Mouse (Mus musculus) liver, embryonic 11.5 days (tissue): ENCODE results near the gene Rap1a. TPM values are rescaled to one million over a fixed set of nuclear protein-coding genes. Genes with fewer than 3 reads are reported as not detected.

Experiments
- ATAC-seq: fragments of 200-750 bp; cut with Nextera tagmentation; replicated peaks from 2 replicates; pipeline ENCODE4 v1.8.0; 2017; ENCODE audit warnings: moderate number of reproducible peaks, mild to moderate bottlenecking, moderate TSS enrichment, moderate library complexity; ENCODE audit not compliant: low FRiP score
- DNase-seq: peaks from one replicate; pipeline ENCODE4 v3.0.0-alpha.2; 2017; ENCODE audit warnings: low spot score
- H3K27ac ChIP-seq: fragments of 300-500 bp; sonication (generic); 2 replicates; pipeline ENCODE4 v1.5.1; 2014; ENCODE audit warnings: mild to moderate bottlenecking, low read depth, low read length, control low read depth
- H3K27me3 ChIP-seq: fragments of 300-500 bp; sonication (generic); replicated peaks from 2 replicates; pipeline ENCODE4 v1.6.1; 2014; ENCODE audit warnings: low read length, mixed read lengths; ENCODE audit not compliant: control insufficient read depth, insufficient read depth
- H3K36me3 ChIP-seq: fragments of 300-500 bp; sonication (generic); 2 replicates; pipeline ENCODE4 v1.6.1; 2014; ENCODE audit warnings: mild to moderate bottlenecking, low read length, moderate library complexity, mixed read lengths; ENCODE audit not compliant: control insufficient read depth, insufficient read depth
- H3K4me1 ChIP-seq: fragments of 300-500 bp; sonication (generic); replicated peaks from 2 replicates; pipeline ENCODE4 v1.6.1; 2014; ENCODE audit warnings: low read length, mixed read lengths; ENCODE audit not compliant: control insufficient read depth, insufficient read depth
- H3K4me2 ChIP-seq: fragments of 300-500 bp; sonication (generic); 2 replicates; pipeline ENCODE4 v1.6.1; 2014; ENCODE audit warnings: mild to moderate bottlenecking, control low read depth, moderate library complexity
- H3K4me3 ChIP-seq: fragments of 300-500 bp; sonication (generic); 2 replicates; pipeline ENCODE4 v1.5.1; 2014; ENCODE audit warnings: low read depth, low read length, control low read depth
- H3K9ac ChIP-seq: fragments of 300-500 bp; sonication (generic); 2 replicates; pipeline ENCODE4 v1.6.1; 2014; ENCODE audit warnings: low read depth, low read length, control low read depth
- H3K9me3 ChIP-seq: fragments of 300-500 bp; sonication (generic); 2 replicates; pipeline ENCODE4 v1.6.1; 2016; ENCODE audit warnings: low read length, inconsistent platforms, mixed read lengths; ENCODE audit not compliant: control insufficient read depth
- WGBS: fragments of 180-500 bp; shearing (Covaris S2); extraction: QIAGEN DNeasy Blood & Tissue Kit; methylation state at CpG from one replicate; pipeline ENCODE4 v1.1.7; 2014; 5-methylcytosine and 5-hydroxymethylcytosine counted together
- polyA plus RNA-seq: library from polyadenylated mRNA; unstranded; fragments of >200 nt; fragmentation: Nextera tagmentation; extraction: Ambion mirVana; gene quantifications from 2 replicates; pipeline ENCODE4 v1.2.1, GENCODE M21; 2014

Gene Rap1a
- polyA plus RNA-seq, 1 experiment from 2014 or later = 114 TPM

DNA sequence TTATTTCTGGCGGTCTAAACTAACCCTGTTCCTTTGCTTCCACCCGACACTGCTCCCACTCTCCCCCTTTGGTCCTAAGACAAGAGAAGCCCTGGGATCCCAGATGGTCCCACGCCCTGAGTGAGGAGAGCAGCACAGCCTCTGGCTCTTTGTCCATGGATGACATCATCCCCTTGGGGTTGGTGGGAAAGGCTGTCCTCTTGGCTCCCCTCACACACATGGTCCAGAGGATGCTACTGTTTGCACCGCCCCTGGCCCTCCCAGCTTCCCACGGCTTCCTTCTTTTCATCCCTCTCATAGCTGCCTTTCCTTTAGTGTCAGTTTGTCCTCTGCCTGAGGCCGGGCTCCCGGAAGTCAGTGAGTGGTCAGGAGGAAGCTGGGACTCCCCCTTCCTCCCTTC lies 89.4 kb downstream of the Rap1a start:
- Histone ChIP-seq H3K4me2 (no peak overlapping the region), H3K27me3 (peaks cover 8% of the 10 kb centered on the region), H3K9ac (no peak overlapping the region), H3K27ac (no peak overlapping the region), H3K9me3 (no peaks in the 10 kb centered on the region), H3K4me3 (no peak overlapping the region), H3K4me1 (no peaks in the 10 kb centered on the region), H3K36me3 (no peaks in the 10 kb centered on the region)
- WGBS = 60% methylated on average over 7 of the region's 7 CpGs
- ATAC-seq (no peak; the same call in 1 of the 2 replicates), DNase-seq (peak; percentile 28)

DNA sequence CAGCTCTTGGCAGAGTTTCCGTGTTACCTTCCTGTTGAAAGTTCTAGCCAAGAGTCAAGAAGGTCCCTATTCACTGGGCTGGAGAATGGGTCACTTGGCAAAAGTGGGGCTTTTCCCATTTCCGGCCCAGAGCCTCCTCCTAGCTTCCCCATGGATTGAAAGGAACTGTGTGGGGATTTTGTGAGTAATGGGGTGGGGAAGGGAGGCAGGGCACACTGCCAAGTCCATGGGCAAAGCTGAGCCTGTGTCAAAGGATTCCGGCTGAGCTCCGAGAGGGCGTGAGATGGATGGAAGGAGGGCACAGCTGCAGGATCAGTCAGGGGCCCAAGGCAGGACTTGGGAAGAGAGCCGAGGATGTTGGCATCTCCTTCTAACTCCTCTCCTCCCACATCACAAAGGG lies 90.9 kb downstream of the Rap1a start:
- Histone ChIP-seq H3K27me3 (peaks cover 14% of the 10 kb centered on the region), H3K4me1 (peaks cover 2% of the 10 kb centered on the region; the same call in 1 of the 2 replicates), H3K9me3 (no peaks in the 10 kb centered on the region), H3K4me3 (no peak overlapping the region), H3K4me2 (no peak overlapping the region), H3K9ac (no peak overlapping the region), H3K36me3 (no peaks in the 10 kb centered on the region), H3K27ac (no peak overlapping the region)
- DNase-seq (no peak), ATAC-seq (no peak)
- 70% methylated on average over 6 of the region's 6 CpGs for WGBS

DNA sequence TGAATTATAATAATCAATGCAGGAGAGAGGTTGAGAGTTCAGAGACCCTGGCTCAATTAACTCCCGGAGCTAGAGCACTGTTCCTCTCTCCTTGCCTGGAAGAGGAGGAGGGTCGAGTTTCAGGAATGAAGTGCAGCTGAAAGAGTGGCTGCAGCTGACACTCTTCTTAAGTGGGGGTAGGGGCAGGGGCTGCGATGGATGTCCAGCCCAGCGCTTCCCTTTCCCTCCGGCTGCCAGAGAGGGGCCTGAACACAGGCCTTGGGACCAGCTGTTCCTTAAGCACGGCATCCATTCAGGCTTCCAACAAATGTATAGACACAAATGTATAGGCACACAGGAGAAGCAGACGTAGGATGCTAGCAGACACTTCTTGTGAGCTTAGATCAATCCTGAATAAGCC lies 93.5 kb downstream of the Rap1a start:
- Histone ChIP-seq H3K9me3 (no peaks in the 10 kb centered on the region), H3K4me2 (no peak overlapping the region), H3K27ac (no peak overlapping the region), H3K36me3 (no peaks in the 10 kb centered on the region), H3K9ac (no peak overlapping the region), H3K4me1 (peaks cover 20% of the 10 kb centered on the region), H3K4me3 (no peak overlapping the region), H3K27me3 (peaks cover 17% of the 10 kb centered on the region)
- DNase-seq (peak; percentile 29), ATAC-seq (no peak)
- WGBS = 49% methylated on average over 7 of the region's 7 CpGs

DNA sequence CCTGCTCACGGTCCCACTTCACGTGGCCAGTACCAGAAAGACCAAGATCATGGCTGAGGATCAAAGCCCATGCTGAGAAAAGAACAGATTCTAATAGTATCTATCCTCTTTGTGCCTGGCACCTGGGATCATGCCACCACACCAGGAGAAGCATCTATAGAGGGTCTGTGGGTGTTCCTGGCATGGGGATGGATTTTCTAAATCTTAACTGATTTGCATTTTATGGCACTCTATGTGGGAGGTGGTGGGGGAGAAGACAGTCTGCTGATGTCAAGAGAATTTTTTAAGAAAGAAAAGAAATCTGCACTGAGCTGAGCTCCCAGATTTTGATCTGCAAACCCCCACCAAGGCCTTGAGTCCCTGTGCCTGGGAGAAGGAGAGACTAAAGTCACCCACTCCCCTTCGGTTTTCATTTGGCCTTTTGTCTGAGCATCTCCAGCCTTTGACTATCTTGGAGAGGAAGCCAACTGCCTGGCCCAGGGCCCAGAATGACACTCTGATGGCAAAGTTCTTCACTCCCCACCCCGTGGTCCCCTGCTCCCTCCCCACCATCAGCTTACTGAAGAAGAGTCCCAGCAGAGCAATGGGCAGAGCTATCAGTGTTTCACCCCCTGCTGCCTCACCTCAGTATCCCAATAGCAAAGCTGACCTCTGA lies 94.6 kb downstream of the Rap1a start:
- Histone ChIP-seq H3K4me2 (no peak overlapping the region), H3K27me3 (peaks cover 17% of the 10 kb centered on the region), H3K36me3 (no peaks in the 10 kb centered on the region), H3K27ac (no peak overlapping the region), H3K4me1 (peaks cover 27% of the 10 kb centered on the region), H3K9ac (no peak overlapping the region), H3K4me3 (no peak overlapping the region), H3K9me3 (no peaks in the 10 kb centered on the region)
- DNase-seq (peak; percentile 15), ATAC-seq (no peak)
- 50% methylated on average over 4 of the region's 4 CpGs for WGBS

DNA sequence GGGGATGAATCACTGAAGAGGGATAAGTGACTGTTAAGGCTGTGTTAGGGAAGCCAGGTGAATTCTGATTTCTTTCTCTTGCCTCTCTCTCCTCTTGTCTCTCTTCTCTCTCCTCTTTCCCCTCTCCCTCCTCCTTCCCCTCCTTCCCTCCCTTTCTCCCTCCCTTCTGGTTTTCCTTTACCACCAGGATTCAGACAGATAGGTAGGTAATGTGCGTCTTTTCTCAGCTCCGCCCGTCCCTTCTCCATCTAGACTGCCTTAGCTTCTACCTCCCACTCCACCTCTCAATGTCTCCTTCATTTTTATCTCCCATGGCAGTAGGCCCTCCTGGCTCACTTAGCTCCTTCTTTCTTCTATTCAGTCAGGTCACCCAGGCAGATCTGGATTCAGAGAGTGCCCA lies 95.6 kb downstream of the Rap1a start:
- 31% methylated on average over 3 of the region's 3 CpGs for WGBS
- peaks cover 30% of the 10 kb centered on the region for H3K4me1 ChIP-seq
- H3K27me3 ChIP-seq = peaks cover 17% of the 10 kb centered on the region

DNA sequence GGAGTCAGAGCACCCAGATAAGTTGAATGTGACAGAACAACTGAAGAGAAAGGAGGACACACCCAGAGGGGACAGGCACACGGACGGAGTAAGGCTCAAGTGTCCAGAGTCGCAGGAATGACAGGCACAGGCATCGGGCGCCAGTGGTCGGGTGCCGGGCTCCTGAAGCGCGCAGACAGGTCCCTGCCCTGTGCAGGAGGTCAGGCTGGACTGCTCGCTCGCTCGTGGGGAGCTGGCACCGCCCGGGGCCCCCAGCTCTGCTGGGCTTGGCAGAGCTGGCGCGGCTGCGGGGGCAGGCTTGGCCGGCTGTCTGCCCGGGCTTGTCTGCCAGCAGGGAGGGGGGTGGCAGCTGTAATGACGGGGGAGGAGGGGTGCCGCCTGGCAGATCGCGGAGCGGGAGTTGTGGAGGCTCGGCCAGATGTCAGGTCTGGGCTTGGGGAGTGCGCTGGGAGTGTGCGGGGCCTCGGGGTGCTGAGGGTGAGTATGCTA lies 96.0 kb downstream of the Rap1a start:
- Histone ChIP-seq H3K36me3 (no peaks in the 10 kb centered on the region), H3K4me1 (peaks cover 33% of the 10 kb centered on the region), H3K9ac (peak overlapping the region; percentile 61), H3K4me2 (peak overlapping the region; percentile 100), H3K27me3 (peaks cover 17% of the 10 kb centered on the region), H3K27ac (no peak overlapping the region), H3K4me3 (peak overlapping the region; percentile 61), H3K9me3 (no peaks in the 10 kb centered on the region)
- ATAC-seq (peak; percentile 30), DNase-seq (peak; percentile 56)
- WGBS = 0% methylated on average over 28 of the region's 28 CpGs

More for the DNA sequence above, 95.6 kb downstream of the Rap1a start:
- H3K36me3 ChIP-seq = no peaks in the 10 kb centered on the region
- H3K4me3 ChIP-seq = peak overlapping the region; percentile 61
- H3K9me3 ChIP-seq = no peaks in the 10 kb centered on the region
- H3K9ac ChIP-seq = peak overlapping the region; percentile 61
- ATAC-seq (no peak), DNase-seq (peak; percentile 31)
- no peak overlapping the region for H3K27ac ChIP-seq
- peak overlapping the region; percentile 100 for H3K4me2 ChIP-seq

DNA sequence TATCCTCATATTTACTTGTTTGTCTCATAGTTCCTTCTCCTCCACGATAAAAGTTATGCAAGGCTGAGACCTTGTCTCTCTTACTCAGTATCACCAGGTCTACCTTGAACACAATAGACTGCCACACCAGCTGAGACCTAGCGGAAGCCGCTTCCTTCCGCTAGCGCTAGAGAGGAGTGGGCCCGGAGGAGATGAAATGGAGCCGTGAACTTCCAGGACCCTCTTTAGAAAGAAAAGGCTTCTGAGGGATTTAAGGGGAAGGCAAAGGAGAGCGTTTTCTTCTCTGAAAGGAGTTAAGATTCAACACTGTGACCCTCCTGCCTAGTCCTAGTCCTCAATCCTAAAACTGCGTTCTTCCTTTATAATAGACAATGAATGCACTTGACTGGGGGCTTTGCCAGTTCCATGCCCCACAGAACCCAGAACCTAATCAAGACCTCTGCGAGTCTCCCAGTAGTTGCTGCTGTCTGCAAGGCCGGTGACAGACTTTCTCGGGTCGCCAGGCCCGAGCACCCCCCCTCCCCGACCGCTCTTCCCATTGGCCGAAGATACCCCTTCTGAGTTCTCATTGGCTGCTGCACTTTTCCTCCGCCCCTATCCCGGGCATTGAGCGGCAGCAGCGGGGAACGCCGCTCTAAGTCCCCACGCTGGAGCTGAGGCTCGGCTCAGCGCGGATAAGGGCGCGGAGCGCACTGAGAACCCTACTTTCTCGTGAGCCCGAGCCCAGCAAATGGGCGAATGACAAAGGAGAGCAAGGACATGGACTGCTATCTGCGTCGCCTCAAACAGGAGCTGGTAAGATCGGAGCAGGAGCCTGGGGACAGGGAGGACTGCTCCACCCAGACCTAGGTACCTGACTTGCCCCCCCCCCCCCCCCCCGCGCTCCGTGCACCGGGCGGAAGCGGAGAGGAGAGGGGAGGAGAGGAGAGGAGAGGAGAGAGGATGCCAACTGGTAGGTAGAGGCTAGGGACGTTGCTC lies 96.8 kb downstream of the Rap1a start, which contains the start of gene Inka2:
Inka2 (plus strand) TSS at position 569 of the 978 bp plus-strand sequence.
- peak; percentile 94 for ATAC-seq
- Histone ChIP-seq H3K4me1 (peaks cover 41% of the 10 kb centered on the region), H3K9ac (peak within 1 kb of the TSS; percentile 61), H3K4me2 (peak within 1 kb of the TSS; percentile 100), H3K27me3 (peaks cover 17% of the 10 kb centered on the region), H3K4me3 (peak within 1 kb of the TSS; percentile 61), H3K36me3 (no peaks in the 10 kb centered on the region), H3K9me3 (no peaks in the 10 kb centered on the region), H3K27ac (no peak within 1 kb of the TSS)
- WGBS = 4% methylated on average over 39 of the region's 43 CpGs
- DNase-seq = peak; percentile 79

DNA sequence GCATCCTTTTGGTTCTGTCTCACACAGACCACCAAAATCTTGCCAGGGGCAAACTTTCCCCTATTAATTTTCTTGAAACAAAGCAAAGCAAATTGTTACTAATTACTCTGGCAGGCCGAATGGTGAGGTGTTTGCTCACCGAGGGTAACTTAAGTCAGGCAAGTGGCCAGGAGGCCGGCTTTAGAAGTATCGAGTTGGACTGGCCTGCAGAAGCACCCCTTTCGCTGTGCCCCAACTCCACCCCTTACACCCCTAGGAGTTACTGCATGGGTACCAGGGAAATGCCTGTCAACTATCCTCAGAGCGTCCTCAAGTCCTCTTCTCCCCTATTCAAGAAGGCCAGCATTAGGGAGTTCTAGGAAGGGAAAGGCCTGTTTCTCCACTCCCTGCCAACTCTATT lies 97.6 kb downstream of the Rap1a start:
- Histone ChIP-seq H3K9me3 (no peaks in the 10 kb centered on the region), H3K27me3 (peaks cover 17% of the 10 kb centered on the region), H3K4me1 (peaks cover 47% of the 10 kb centered on the region), H3K9ac (no peak overlapping the region), H3K36me3 (no peaks in the 10 kb centered on the region), H3K4me2 (peak overlapping the region; percentile 100), H3K4me3 (no peak overlapping the region), H3K27ac (no peak overlapping the region)
- ATAC-seq (no peak), DNase-seq (peak; percentile 29)
- WGBS = 53% methylated on average over 6 of the region's 6 CpGs
